Mouse (Mus musculus): ENCODE measurements around the gene Tm4sf5.
"Not testable (repeated sequence)": the region's sequence is repeated elsewhere in the genome, so short reads cannot be mapped to it uniquely, and the experiment has no call there.

Tm4sf5 gene

DNA sequence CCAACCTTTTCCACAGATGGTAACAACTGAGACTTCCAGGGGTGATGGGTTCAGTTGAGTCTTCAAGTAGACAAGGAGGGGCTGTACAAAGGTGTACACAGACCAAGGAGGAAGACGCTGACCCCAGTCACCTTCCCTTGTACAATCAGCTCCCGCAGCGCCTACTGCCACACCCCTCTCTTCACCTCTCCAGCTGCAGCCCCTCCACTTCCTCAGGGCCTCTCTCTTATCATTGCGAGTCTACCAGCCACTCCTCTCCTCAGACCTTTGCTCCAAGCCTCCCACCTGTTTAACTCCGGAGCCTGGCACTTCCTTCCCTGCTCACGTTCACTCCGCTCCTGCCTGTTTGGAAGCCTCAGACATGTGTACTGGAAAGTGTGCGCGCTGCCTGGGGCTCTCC, at the start of gene Tm4sf5:
Tm4sf5 (plus strand) TSS at position 275 of the 400 bp plus-strand sequence.
- no peak for DNase-seq (ENCODE audit: low read depth, low spot score)
- H3K27me3 ChIP-seq (ENCODE audit: control insufficient read depth, insufficient read depth, low read length, poor library complexity, severe bottlenecking), result no peaks in the 10 kb centered on the region; the same call in 1 of the 2 replicates
- H3K36me3 ChIP-seq (ENCODE audit: control insufficient read depth, insufficient read depth, low read length, poor library complexity, severe bottlenecking), result no peaks in the 10 kb centered on the region

DNA sequence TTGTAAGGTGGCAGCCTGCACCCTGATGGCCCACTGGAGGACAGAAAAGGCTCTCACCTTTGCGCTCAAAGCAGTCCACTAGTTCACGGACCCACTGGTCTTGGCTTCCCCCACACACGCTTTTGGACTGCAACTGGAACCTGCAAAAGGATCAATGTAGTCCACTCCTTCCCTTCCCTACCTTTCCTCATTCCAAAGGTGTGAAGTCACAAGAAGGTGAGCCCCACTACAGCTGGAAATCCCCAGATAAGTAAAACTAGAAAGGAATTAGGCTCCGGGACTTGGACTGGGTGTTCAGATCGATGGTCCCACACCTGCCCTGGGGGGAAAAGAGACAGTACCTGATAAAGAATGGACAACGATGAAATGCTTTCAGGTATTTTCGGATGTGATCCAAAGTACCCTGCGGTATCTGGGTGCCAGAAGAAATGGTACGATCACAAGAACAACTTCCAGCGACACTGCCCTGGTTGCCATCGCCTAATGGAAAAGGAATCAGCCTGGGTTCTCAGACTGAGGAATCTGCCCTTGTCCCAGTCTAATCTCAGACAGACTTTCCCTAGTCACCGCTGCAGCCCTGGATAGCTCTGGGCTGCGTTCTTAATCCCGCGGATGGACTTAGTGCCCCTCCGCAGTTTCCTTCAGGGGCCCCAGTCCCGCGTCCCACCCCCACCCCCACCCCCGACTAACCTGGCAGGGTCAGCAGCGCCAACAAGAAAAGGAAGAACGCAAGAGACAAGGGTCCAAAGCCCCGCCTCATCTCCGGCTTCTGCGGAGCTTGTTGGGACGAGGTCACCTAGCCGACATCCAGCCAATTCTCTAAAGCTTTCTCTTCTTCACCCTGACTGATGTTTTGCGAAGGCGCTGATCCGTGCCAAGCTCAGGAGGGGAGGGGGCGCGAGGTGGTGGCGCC, 46.1 kb upstream of the Tm4sf5 start, which contains the start of gene Zmynd15:
Zmynd15 (plus strand) TSS at position 746 of the 913 bp plus-strand sequence.
- H3K27me3 ChIP-seq (ENCODE audit: control insufficient read depth, insufficient read depth, low read length, poor library complexity, severe bottlenecking), result no peaks in the 10 kb centered on the region
- H3K36me3 ChIP-seq (ENCODE audit: control insufficient read depth, insufficient read depth, low read length, poor library complexity, severe bottlenecking), result no peaks in the 10 kb centered on the region
- no peak for DNase-seq (ENCODE audit: low read depth, low spot score)

DNA sequence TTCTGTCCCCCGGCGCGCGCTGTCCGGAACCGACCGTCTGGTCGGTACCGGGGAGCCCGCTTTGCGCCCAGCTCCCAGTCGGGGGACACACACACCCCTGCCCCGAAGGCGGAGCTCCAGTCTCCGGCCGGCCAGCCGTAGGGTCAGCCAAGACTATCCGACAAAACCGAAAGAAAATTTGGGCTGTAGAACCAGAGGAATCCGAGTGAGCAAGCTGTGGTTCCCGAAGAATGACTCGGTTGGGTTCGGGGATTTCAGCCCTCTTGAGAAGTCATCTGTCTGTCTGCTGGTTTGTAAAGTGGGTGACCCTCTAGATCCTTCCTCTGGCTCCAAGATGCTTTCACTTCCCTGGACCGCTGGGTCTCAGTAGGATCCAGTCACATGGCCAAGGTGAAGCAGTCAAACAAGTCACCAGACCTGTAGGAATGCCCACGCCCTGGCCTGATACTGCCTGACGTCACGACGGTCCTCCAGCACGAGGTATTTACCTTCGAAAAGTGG, 45.4 kb upstream of the Tm4sf5 start, which contains the start of gene Cxcl16:
Cxcl16 (minus strand) TSS at position 384 of the 501 bp plus-strand sequence.
- H3K36me3 ChIP-seq (ENCODE audit: control insufficient read depth, insufficient read depth, low read length, poor library complexity, severe bottlenecking), result no peaks in the 10 kb centered on the region
- DNase-seq (ENCODE audit: low read depth, low spot score), result peak; percentile 62
- no peaks in the 10 kb centered on the region for H3K27me3 ChIP-seq (ENCODE audit: control insufficient read depth, insufficient read depth, low read length, poor library complexity, severe bottlenecking)

DNA sequence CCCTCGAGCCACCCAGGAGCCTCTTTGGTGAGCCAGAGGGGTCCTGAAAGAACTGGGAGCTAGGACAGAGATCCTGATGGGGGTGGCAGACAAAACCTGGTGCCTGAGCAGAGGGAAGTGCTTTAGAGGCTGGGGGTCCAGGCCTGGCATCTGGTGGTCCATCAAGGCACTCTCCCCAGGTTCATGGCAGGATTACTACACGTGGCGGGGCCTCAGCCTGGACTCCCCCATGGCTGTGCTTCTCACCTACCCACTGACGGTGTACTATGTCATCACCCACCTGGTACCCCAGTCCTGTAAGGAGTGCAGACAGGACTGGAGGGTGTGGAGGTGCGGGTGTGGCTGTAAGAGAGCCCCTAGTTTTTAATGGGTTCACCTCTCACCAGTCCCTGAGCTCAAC, 41.1 kb upstream of the Tm4sf5 start:
- Histone ChIP-seq H3K27me3 (ENCODE audit: control insufficient read depth, insufficient read depth, low read length, poor library complexity, severe bottlenecking) (no peaks in the 10 kb centered on the region), H3K36me3 (ENCODE audit: control insufficient read depth, insufficient read depth, low read length, poor library complexity, severe bottlenecking) (no peaks in the 10 kb centered on the region)
- DNase-seq (ENCODE audit: low read depth, low spot score), result no peak

DNA sequence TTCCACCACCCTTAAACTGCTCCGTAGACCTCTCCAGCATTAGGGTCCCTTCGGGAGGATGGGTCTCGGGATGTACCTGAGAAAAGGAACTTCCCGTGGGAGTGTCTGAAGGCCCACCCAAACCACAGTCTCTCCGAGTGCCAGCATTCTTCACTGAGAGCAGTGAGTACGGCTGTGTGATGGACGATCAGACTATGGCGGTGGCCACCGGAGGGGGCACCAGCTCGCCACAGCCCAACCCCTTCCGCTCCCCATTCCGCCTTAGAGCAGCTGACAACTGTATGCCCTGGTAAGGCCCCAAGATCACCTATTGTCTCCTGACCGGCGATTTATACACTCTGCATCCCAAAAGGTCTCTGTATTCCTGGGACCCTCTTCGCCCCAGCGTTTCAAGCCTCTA, 39.8 kb upstream of the Tm4sf5 start:
- Histone ChIP-seq H3K36me3 (ENCODE audit: control insufficient read depth, insufficient read depth, low read length, poor library complexity, severe bottlenecking) (no peaks in the 10 kb centered on the region), H3K27me3 (ENCODE audit: control insufficient read depth, insufficient read depth, low read length, poor library complexity, severe bottlenecking) (no peaks in the 10 kb centered on the region)
- DNase-seq (ENCODE audit: low read depth, low spot score), result no peak

DNA sequence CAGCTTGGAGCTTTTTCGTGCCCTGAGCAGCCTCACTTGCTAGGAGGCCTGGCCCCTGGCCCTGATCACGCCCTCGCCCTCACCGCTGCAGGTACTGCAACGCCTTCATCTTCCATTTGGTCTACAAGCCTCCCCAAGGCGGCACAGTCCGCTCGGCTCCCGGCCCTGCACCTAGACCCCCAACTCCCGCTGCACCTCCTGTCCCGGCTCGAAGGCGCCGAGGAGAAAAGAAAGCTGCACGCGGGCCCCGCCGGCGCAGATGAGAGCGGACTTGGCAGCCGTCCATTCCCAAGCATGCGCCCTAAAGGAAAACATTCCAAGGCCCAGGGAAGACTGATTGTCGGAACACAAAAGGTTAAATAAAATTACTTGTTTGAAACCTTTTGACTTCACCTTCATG, 39.2 kb upstream of the Tm4sf5 start:
- Histone ChIP-seq H3K36me3 (ENCODE audit: control insufficient read depth, insufficient read depth, low read length, poor library complexity, severe bottlenecking) (no peaks in the 10 kb centered on the region), H3K27me3 (ENCODE audit: control insufficient read depth, insufficient read depth, low read length, poor library complexity, severe bottlenecking) (no peaks in the 10 kb centered on the region)
- DNase-seq (ENCODE audit: low read depth, low spot score), result no peak

DNA sequence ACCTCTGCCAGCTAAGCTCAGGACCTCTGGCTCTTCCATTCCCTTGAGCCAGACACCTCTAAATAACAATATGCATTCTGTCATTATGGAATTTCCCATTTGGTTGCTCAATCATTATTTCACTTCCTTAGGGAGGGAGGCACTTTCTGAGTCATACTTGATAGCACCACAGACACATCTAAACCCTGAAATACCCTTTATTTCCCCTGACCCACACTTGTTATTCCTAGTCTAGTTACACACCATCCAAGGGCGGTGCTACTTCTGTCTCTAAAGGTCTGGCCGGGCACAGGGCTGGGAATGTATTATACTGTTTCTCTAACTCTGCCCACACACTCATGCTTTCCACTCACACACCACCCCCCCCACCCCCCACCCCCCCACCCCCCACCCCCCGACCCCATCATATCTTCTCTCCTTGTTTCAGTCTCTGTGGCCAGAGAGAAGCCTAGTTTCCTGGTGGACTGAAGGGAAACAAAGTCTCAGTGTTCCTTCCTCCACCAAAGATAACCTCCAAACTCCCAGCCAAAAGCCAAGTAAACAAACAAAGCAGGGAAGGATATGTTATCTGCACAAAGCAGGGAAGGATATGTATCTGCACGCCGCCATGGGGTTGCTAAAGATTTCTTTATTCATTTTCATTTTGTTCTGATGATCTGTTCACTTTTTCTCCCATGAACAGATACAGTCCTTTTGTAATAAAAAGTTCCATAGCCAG, 37.0 kb upstream of the Tm4sf5 start:
- DNase-seq (ENCODE audit: low read depth, low spot score), result no peak
- Histone ChIP-seq H3K36me3 (ENCODE audit: control insufficient read depth, insufficient read depth, low read length, poor library complexity, severe bottlenecking) (no peaks in the 10 kb centered on the region), H3K27me3 (ENCODE audit: control insufficient read depth, insufficient read depth, low read length, poor library complexity, severe bottlenecking) (no peaks in the 10 kb centered on the region)

DNA sequence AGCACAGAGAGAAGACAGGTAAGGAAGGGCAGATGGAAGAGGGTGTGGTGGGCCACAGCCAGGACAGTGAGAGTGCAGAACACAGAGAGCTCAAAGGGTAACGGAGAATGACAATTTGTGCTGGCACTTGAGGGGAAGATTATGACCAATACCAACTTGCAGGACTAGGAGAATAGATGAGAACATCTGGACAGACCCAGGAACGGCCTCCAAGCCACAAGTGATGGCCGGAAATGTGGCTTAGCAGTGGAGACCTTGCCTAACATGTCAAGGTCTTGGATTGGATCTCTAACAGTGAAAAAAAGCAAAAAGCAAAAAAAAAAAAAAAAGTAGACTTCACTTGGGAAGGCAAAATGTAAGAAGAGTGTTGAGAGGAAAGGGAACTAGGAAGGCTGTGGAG, 35.3 kb upstream of the Tm4sf5 start:
- Histone ChIP-seq H3K36me3 (ENCODE audit: control insufficient read depth, insufficient read depth, low read length, poor library complexity, severe bottlenecking) (no peaks in the 10 kb centered on the region), H3K27me3 (ENCODE audit: control insufficient read depth, insufficient read depth, low read length, poor library complexity, severe bottlenecking) (0 out of 2 replicates have a peak, but pooled peaks cover 3% of the 10 kb centered on the region)
- no peak for DNase-seq (ENCODE audit: low read depth, low spot score)

DNA sequence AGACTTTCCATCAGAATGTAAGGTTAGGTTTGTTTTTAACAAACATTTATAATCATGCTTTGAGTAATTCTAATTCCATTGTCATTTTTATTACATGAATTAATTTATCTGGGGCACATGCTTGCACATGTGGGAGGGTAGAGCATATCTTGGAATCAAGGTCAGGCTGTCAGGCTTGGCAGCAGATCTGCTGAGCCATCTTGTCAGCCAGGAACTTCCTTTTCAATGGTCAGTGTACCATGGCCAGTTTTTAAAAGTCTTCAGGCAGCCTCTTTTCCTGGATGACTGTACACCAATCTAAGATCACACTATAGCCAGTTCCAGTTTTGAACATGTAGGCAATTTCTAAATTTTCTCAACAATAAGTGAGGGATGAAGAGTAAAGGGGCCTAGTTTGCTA, 32.3 kb upstream of the Tm4sf5 start:
- Histone ChIP-seq H3K36me3 (ENCODE audit: control insufficient read depth, insufficient read depth, low read length, poor library complexity, severe bottlenecking) (no peaks in the 10 kb centered on the region), H3K27me3 (ENCODE audit: control insufficient read depth, insufficient read depth, low read length, poor library complexity, severe bottlenecking) (0 out of 2 replicates have a peak, but pooled peaks cover 3% of the 10 kb centered on the region)
- DNase-seq (ENCODE audit: low read depth, low spot score), result no peak

DNA sequence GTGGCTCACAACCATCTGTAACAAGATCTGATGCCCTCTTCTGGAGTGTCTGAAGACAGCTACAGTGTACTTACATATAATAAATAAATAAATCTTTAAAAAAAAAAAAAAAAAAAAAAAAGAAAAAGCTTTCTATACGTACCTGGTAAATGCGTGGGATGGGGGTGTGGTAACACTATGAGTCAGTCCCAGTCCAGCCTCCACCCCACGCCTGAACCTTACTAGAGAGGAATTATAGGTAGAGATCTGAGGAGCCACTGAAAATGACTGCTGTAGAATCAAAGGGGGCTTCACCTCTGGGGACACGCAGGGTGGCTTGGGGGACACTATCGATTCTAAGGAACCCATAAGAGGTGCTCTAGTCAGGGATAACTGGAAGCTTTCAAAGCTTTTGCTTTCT, 31.8 kb upstream of the Tm4sf5 start:
- H3K27me3 ChIP-seq (ENCODE audit: control insufficient read depth, insufficient read depth, low read length, poor library complexity, severe bottlenecking); H3K36me3 ChIP-seq (ENCODE audit: control insufficient read depth, insufficient read depth, low read length, poor library complexity, severe bottlenecking); DNase-seq (ENCODE audit: low read depth, low spot score): not testable (repeated sequence)

DNA sequence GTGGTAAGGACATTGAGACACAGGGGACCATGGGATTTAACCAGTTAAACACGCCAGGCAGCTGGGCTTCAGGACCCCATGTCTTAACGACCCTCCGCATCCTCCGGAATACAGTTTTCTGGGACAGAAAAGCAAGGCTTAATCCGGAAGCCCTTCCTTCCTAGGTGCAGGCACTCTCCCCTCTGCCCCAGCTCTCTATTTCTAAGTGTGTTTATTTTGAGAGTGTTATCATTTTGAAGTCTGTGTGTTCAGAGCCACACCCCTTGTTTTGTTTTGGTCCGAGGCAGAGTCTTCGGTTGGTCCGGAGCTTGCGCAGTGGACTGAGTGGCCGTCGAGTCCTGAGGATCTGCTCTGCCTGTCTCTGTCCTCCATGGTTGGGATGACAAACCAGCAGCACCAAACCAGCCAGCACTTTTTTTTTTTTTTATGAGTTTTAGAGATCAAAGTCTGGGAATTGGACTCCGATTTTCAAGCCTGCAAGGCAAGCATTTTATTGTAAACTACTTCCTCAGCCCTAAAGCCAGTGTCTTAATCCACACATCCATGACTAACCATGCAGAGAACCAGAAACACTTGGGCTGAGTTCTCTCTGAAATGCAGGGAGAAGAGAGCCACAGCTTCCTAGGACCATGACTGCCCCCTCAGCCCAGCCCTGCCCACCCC, 30.0 kb upstream of the Tm4sf5 start:
- no peak for DNase-seq (ENCODE audit: low read depth, low spot score)
- Histone ChIP-seq H3K36me3 (ENCODE audit: control insufficient read depth, insufficient read depth, low read length, poor library complexity, severe bottlenecking) (no peaks in the 10 kb centered on the region), H3K27me3 (ENCODE audit: control insufficient read depth, insufficient read depth, low read length, poor library complexity, severe bottlenecking) (0 out of 2 replicates have a peak, but pooled peaks cover 3% of the 10 kb centered on the region)

DNA sequence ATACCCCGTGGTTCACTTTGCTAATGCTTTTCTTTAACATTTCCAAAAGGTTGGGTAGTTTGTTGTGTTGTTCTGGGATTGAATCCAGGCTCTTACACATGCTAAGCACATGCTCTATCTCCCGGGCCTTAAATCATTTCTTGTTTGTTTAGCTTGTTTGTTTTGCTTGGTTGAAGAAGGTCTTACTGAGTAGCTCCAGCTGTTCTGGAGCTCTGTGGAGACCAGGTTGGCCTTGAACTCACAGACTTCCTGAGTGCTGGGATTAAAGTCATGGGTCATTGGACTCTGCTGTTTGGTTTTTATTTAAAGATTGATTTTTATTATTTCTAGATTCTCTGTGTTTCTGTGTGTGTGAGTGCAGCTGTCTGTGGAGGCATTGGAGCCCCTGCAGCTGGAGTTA, 19.5 kb upstream of the Tm4sf5 start:
- Histone ChIP-seq H3K27me3 (ENCODE audit: control insufficient read depth, insufficient read depth, low read length, poor library complexity, severe bottlenecking) (no peaks in the 10 kb centered on the region), H3K36me3 (ENCODE audit: control insufficient read depth, insufficient read depth, low read length, poor library complexity, severe bottlenecking) (no peaks in the 10 kb centered on the region)
- no peak for DNase-seq (ENCODE audit: low read depth, low spot score)

DNA sequence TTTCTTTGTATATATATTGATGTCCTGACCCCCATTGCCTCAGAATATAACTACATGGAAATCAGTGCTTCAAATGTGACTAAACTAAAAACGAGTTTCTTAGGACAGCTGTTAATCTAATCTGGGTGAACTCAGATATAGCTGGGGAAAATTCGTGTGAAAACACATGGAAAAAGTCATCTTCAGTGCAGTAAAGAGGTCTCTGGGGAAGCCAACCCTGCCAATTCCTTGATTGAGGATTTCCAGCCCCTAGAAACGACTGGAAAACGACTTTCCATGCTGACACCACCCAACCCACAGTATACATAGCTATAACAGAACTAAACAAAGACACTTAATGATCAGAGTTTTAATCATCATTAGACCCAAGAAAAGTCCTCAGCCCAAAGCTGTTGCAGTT, 17.2 kb upstream of the Tm4sf5 start:
- no peak for DNase-seq (ENCODE audit: low read depth, low spot score)
- Histone ChIP-seq H3K36me3 (ENCODE audit: control insufficient read depth, insufficient read depth, low read length, poor library complexity, severe bottlenecking) (no peaks in the 10 kb centered on the region), H3K27me3 (ENCODE audit: control insufficient read depth, insufficient read depth, low read length, poor library complexity, severe bottlenecking) (no peaks in the 10 kb centered on the region)

DNA sequence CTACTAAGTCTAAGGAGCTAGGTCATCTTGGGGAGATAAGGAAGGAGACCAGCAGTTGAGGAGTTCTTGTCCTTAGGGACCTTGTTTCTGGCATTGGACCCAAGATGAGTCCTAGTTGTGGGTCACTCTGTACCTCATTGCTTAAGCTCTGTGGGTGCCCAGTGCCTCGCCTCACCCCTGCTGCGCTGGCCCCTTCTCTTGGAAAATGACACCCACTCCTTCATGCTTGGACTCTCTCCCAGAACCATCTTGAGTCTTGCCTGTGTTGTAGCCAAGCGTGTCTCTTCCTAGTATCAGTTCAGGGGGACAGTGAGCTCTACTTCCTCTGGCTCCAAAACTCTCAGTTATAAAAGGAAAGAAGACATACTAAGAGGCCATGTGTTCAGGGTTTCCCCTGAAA, 15.9 kb upstream of the Tm4sf5 start:
- no peaks in the 10 kb centered on the region for H3K27me3 ChIP-seq (ENCODE audit: control insufficient read depth, insufficient read depth, low read length, poor library complexity, severe bottlenecking)
- H3K36me3 ChIP-seq (ENCODE audit: control insufficient read depth, insufficient read depth, low read length, poor library complexity, severe bottlenecking), result no peaks in the 10 kb centered on the region

More for the DNA sequence above, 15.9 kb upstream of the Tm4sf5 start:
- DNase-seq (ENCODE audit: low read depth, low spot score), result no peak
